Mouse (Mus musculus): ENCODE measurements around the gene Amph. TPM values are rescaled to one million over a fixed set of nuclear protein-coding genes. Genes with fewer than 3 reads are reported as not detected.
A peak's percentile ranks its signal among the peaks of the same experiment; 100 is the strongest.

The Amph gene
- polyA plus RNA-seq, 1 experiment from 2014 or later = 50.0 TPM

- peak; percentile 42 for DNase-seq
- H3K9me3 ChIP-seq (ENCODE audit: control insufficient read depth, low read length) = no peaks in the 10 kb centered on the region
- 71% methylated on average over 8 of the region's 8 CpGs for WGBS
- no peak overlapping the region for H3K9ac ChIP-seq (replicated peaks; ENCODE audit: low read length)
- no peak for ATAC-seq (ENCODE audit: low FRiP score, low TSS enrichment)
- no peak overlapping the region for H3K4me3 ChIP-seq (replicated peaks; ENCODE audit: low read depth, low read length)
- H3K4me2 ChIP-seq (ENCODE audit: low read length) = no peak overlapping the region
- H3K27me3 ChIP-seq (ENCODE audit: control insufficient read depth, insufficient read depth, low read length) = no peaks in the 10 kb centered on the region
- no peaks in the 10 kb centered on the region for H3K36me3 ChIP-seq (ENCODE audit: control insufficient read depth, insufficient read depth, low read length)
- no peaks in the 10 kb centered on the region for H3K4me1 ChIP-seq (ENCODE audit: control insufficient read depth, insufficient read depth, low read length)
- H3K27ac ChIP-seq (replicated peaks; ENCODE audit: low read depth, low read length) = peak overlapping the region; percentile 20; the same call in 1 of the 2 replicates
These were observed 84.1 kb downstream of the Amph start for GRCm38 (mm10) chr13:19031916-19032688.

- H3K9ac ChIP-seq (replicated peaks; ENCODE audit: low read length) = no peak overlapping the region
- H3K9me3 ChIP-seq (ENCODE audit: control insufficient read depth, low read length) = no peaks in the 10 kb centered on the region
- H3K27me3 ChIP-seq (ENCODE audit: control insufficient read depth, insufficient read depth, low read length) = no peaks in the 10 kb centered on the region
- H3K4me1 ChIP-seq (ENCODE audit: control insufficient read depth, insufficient read depth, low read length) = no peaks in the 10 kb centered on the region
- H3K4me2 ChIP-seq (ENCODE audit: low read length) = no peak overlapping the region
- H3K36me3 ChIP-seq (ENCODE audit: control insufficient read depth, insufficient read depth, low read length) = no peaks in the 10 kb centered on the region
- no peak for DNase-seq
- H3K27ac ChIP-seq (replicated peaks; ENCODE audit: low read depth, low read length) = no peak overlapping the region
- 88% methylated on average over 1 of the region's 1 CpGs for WGBS
- ATAC-seq (ENCODE audit: low FRiP score, low TSS enrichment) = no peak
- H3K4me3 ChIP-seq (replicated peaks; ENCODE audit: low read depth, low read length) = no peak overlapping the region
These were observed 104.1 kb downstream of the Amph start for GRCm38 (mm10) chr13:19052090-19052489.

- Histone ChIP-seq H3K27me3 (ENCODE audit: control insufficient read depth, insufficient read depth, low read length) (no peaks in the 10 kb centered on the region), H3K27ac (replicated peaks; ENCODE audit: low read depth, low read length) (no peak overlapping the region), H3K4me2 (ENCODE audit: low read length) (no peak overlapping the region), H3K4me3 (replicated peaks; ENCODE audit: low read depth, low read length) (no peak overlapping the region), H3K4me1 (ENCODE audit: control insufficient read depth, insufficient read depth, low read length) (no peaks in the 10 kb centered on the region), H3K36me3 (ENCODE audit: control insufficient read depth, insufficient read depth, low read length) (no peaks in the 10 kb centered on the region), H3K9me3 (ENCODE audit: control insufficient read depth, low read length) (no peaks in the 10 kb centered on the region), H3K9ac (replicated peaks; ENCODE audit: low read length) (no peak overlapping the region)
- WGBS = 83% methylated on average over 2 of the region's 2 CpGs
- ATAC-seq (ENCODE audit: low FRiP score, low TSS enrichment) (no peak), DNase-seq (no peak)
These were observed 106.5 kb downstream of the Amph start for GRCm38 (mm10) chr13:19054504-19054903.

- DNase-seq (no peak), ATAC-seq (ENCODE audit: low FRiP score, low TSS enrichment) (no peak)
- Histone ChIP-seq H3K27ac (replicated peaks; ENCODE audit: low read depth, low read length) (no peak overlapping the region), H3K27me3 (ENCODE audit: control insufficient read depth, insufficient read depth, low read length) (no peaks in the 10 kb centered on the region), H3K4me3 (replicated peaks; ENCODE audit: low read depth, low read length) (no peak overlapping the region), H3K4me2 (ENCODE audit: low read length) (no peak overlapping the region), H3K36me3 (ENCODE audit: control insufficient read depth, insufficient read depth, low read length) (no peaks in the 10 kb centered on the region), H3K9ac (replicated peaks; ENCODE audit: low read length) (no peak overlapping the region), H3K9me3 (ENCODE audit: control insufficient read depth, low read length) (no peaks in the 10 kb centered on the region), H3K4me1 (ENCODE audit: control insufficient read depth, insufficient read depth, low read length) (no peaks in the 10 kb centered on the region)
These were observed 124.3 kb downstream of the Amph start for GRCm38 (mm10) chr13:19072261-19072660.

- Histone ChIP-seq H3K4me2 (ENCODE audit: low read length) (no peak overlapping the region), H3K4me3 (replicated peaks; ENCODE audit: low read depth, low read length) (no peak overlapping the region), H3K9ac (replicated peaks; ENCODE audit: low read length) (no peak overlapping the region), H3K27ac (replicated peaks; ENCODE audit: low read depth, low read length) (no peak overlapping the region), H3K9me3 (ENCODE audit: control insufficient read depth, low read length) (no peaks in the 10 kb centered on the region), H3K4me1 (ENCODE audit: control insufficient read depth, insufficient read depth, low read length) (no peaks in the 10 kb centered on the region), H3K36me3 (ENCODE audit: control insufficient read depth, insufficient read depth, low read length) (no peaks in the 10 kb centered on the region), H3K27me3 (ENCODE audit: control insufficient read depth, insufficient read depth, low read length) (no peaks in the 10 kb centered on the region)
- WGBS = 82% methylated on average over 2 of the region's 2 CpGs
- no peak for ATAC-seq (ENCODE audit: low FRiP score, low TSS enrichment)
- DNase-seq = no peak
These were observed 129.4 kb downstream of the Amph start for GRCm38 (mm10) chr13:19077427-19077826.

GRCm38 (mm10) chr13:19081932-19082331 is 133.9 kb downstream of the Amph start:
- no peak for ATAC-seq (ENCODE audit: low FRiP score, low TSS enrichment)
- Histone ChIP-seq H3K27ac (replicated peaks; ENCODE audit: low read depth, low read length) (no peak overlapping the region), H3K27me3 (ENCODE audit: control insufficient read depth, insufficient read depth, low read length) (no peaks in the 10 kb centered on the region), H3K9me3 (ENCODE audit: control insufficient read depth, low read length) (no peaks in the 10 kb centered on the region), H3K9ac (replicated peaks; ENCODE audit: low read length) (no peak overlapping the region), H3K4me2 (ENCODE audit: low read length) (no peak overlapping the region), H3K4me3 (replicated peaks; ENCODE audit: low read depth, low read length) (no peak overlapping the region), H3K36me3 (ENCODE audit: control insufficient read depth, insufficient read depth, low read length) (no peaks in the 10 kb centered on the region), H3K4me1 (ENCODE audit: control insufficient read depth, insufficient read depth, low read length) (no peaks in the 10 kb centered on the region)
- WGBS = 85% methylated on average over 4 of the region's 4 CpGs
- no peak for DNase-seq

GRCm38 (mm10) chr13:19094571-19094970 is 146.6 kb downstream of the Amph start:
- H3K4me2 ChIP-seq (ENCODE audit: low read length) = no peak overlapping the region

GRCm38 (mm10) chr13:19097117-19097516 is 149.1 kb downstream of the Amph start:
- Histone ChIP-seq H3K36me3 (ENCODE audit: control insufficient read depth, insufficient read depth, low read length) (peaks cover 6% of the 10 kb centered on the region; the same call in 1 of the 2 replicates), H3K9me3 (ENCODE audit: control insufficient read depth, low read length) (no peaks in the 10 kb centered on the region), H3K9ac (replicated peaks; ENCODE audit: low read length) (no peak overlapping the region), H3K4me3 (replicated peaks; ENCODE audit: low read depth, low read length) (no peak overlapping the region), H3K27me3 (ENCODE audit: control insufficient read depth, insufficient read depth, low read length) (no peaks in the 10 kb centered on the region), H3K4me2 (ENCODE audit: low read length) (no peak overlapping the region), H3K4me1 (ENCODE audit: control insufficient read depth, insufficient read depth, low read length) (no peaks in the 10 kb centered on the region), H3K27ac (replicated peaks; ENCODE audit: low read depth, low read length) (no peak overlapping the region)
- ATAC-seq (ENCODE audit: low FRiP score, low TSS enrichment) = no peak
- 92% methylated on average over 4 of the region's 4 CpGs for WGBS
- DNase-seq = no peak

More at GRCm38 (mm10) chr13:19094571-19094970, 146.6 kb downstream of the Amph start:
- Histone ChIP-seq H3K4me1 (ENCODE audit: control insufficient read depth, insufficient read depth, low read length) (no peaks in the 10 kb centered on the region), H3K27ac (replicated peaks; ENCODE audit: low read depth, low read length) (no peak overlapping the region), H3K9me3 (ENCODE audit: control insufficient read depth, low read length) (no peaks in the 10 kb centered on the region), H3K27me3 (ENCODE audit: control insufficient read depth, insufficient read depth, low read length) (no peaks in the 10 kb centered on the region), H3K9ac (replicated peaks; ENCODE audit: low read length) (no peak overlapping the region), H3K4me3 (replicated peaks; ENCODE audit: low read depth, low read length) (no peak overlapping the region), H3K36me3 (ENCODE audit: control insufficient read depth, insufficient read depth, low read length) (0 out of 2 replicates have a peak, but pooled peaks cover 3% of the 10 kb centered on the region)
- ATAC-seq (ENCODE audit: low FRiP score, low TSS enrichment) (no peak), DNase-seq (no peak)
- 90% methylated on average over 6 of the region's 6 CpGs for WGBS

- no peak overlapping the region for H3K4me2 ChIP-seq (ENCODE audit: low read length)
- no peaks in the 10 kb centered on the region for H3K27me3 ChIP-seq (ENCODE audit: control insufficient read depth, insufficient read depth, low read length)
- no peak for ATAC-seq (ENCODE audit: low FRiP score, low TSS enrichment)
- no peaks in the 10 kb centered on the region for H3K4me1 ChIP-seq (ENCODE audit: control insufficient read depth, insufficient read depth, low read length)
- DNase-seq = no peak
- WGBS = 91% methylated on average over 10 of the region's 10 CpGs
- H3K9ac ChIP-seq (replicated peaks; ENCODE audit: low read length) = no peak overlapping the region
- no peaks in the 10 kb centered on the region for H3K9me3 ChIP-seq (ENCODE audit: control insufficient read depth, low read length)
- no peak overlapping the region for H3K4me3 ChIP-seq (replicated peaks; ENCODE audit: low read depth, low read length)
- no peak overlapping the region for H3K27ac ChIP-seq (replicated peaks; ENCODE audit: low read depth, low read length)
- peaks cover 3% of the 10 kb centered on the region; the same call in 1 of the 2 replicates for H3K36me3 ChIP-seq (ENCODE audit: control insufficient read depth, insufficient read depth, low read length)
These were observed 153.9 kb downstream of the Amph start for GRCm38 (mm10) chr13:19101889-19102402.

Data from midbrain, embryonic 14.5 days (tissue).